11 mouse cellular contexts compared by ENCODE assay signal in the genomic region with DNA sequence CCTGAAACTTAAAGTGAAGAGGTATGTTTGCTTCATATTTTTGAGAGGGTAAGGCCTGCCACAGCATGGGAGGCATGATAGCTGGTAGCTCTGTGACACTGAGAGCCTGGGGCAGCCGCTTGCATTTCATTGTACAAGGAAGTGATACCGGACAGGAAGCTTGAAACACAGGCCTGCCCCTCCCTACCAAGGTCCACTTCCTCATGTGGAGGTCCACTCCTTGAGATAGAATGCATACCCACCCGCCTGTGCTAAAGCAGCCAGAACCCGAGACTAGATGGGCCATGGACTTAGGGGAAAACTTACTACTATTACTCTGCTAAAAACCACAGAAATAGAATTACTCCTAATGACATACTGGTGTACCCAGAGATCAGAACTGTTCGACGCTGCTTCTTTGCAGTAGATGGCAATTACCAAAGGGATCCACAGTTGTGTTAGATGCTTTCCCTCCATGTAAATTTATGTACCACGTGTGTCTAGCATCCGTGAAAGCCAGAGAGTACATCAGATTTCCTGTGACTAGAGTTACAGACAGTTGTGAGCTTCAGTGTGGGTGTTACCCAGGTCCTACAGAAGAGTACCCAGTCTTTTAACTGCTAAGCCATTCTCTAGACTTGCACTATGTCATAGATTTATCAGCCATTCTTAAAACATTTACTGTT.
A peak's percentile ranks its signal among the peaks of the same experiment; 100 is the strongest.
DNase-seq lines count a peak whose midpoint lies in the region; ATAC-seq lines count a peak whose summit lies in the region.
"Had no signal": no experiment of that assay in that cellular context is flagged by ENCODE, and none has a peak within 500 bp of the region (broad histone marks: within the 10 kb centered on the region; RNA-seq: fewer than 3 reads in every experiment).

No protein-coding gene starts in this region.

- peak; percentile 41 for DNase-seq in urinary bladder, postnatal 14 days (ENCODE audit: low spot score)
- no peak for DNase-seq in urinary bladder, postnatal 10 days (ENCODE audit: low spot score)
- DNase-seq in heart, postnatal 14 days = peak; percentile 18 to 31
- no peak for DNase-seq in adrenal gland, adult 18-20 months (ENCODE audit: low spot score in 2 of 2)
- no peak for DNase-seq in ovary, postnatal 14 days (ENCODE audit: low spot score)
- no peak for DNase-seq in embryonic facial prominence, embryonic 10.5 days (ENCODE audit: low spot score)
- DNase-seq: cerebellum, postnatal 14 days had no signal

- no peaks in the 10 kb centered on the region for H3K4me1 ChIP-seq in embryonic facial prominence, embryonic 10.5 days

- no peaks in the 10 kb centered on the region for H3K36me3 ChIP-seq in embryonic facial prominence, embryonic 10.5 days (replicated peaks)

- WGBS in embryonic facial prominence, embryonic 10.5 days = 85% methylated on average over 8 of the region's 8 CpGs

- intact Hi-C loops in heart, postnatal 14 days (cut with DNase I) = no loop called here

- no peaks in the 10 kb centered on the region for H3K27me3 ChIP-seq in embryonic facial prominence, embryonic 10.5 days (replicated peaks; ENCODE audit: low read depth, poor library complexity, severe bottlenecking)
- H3K27me3 ChIP-seq: megakaryocyte, embryonic 14.5 days had no signal

- H3K4me3 ChIP-seq in embryonic facial prominence, embryonic 10.5 days = no peak overlapping the region
- H3K4me3 ChIP-seq: megakaryocyte, embryonic 14.5 days had no signal

- H3K27ac ChIP-seq in embryonic facial prominence, embryonic 10.5 days (replicated peaks) = no peak overlapping the region
- H3K27ac ChIP-seq: kidney, postnatal 0 days had no signal

- H3K9me3 ChIP-seq in embryonic facial prominence, embryonic 10.5 days = no peaks in the 10 kb centered on the region
- H3K9me3 ChIP-seq: megakaryocyte, embryonic 14.5 days had no signal

- peak; percentile 92 for ATAC-seq in megakaryocyte progenitor cell, adult 5-6 weeks (replicated peaks; ENCODE audit: poor library complexity)
- ATAC-seq: forebrain, embryonic 16.5 days had no signal

Comparison
In these comparisons a context has a peak if more than half of its experiments do, and no peak if none do; other contexts are left out.
1. DNase-seq: peak in urinary bladder, postnatal 14 days (single experiment) and heart, postnatal 14 days (2 of 2); none in urinary bladder, postnatal 10 days (single experiment), adrenal gland, adult 18-20 months (0 of 2), ovary, postnatal 14 days (single experiment) and embryonic facial prominence, embryonic 10.5 days (single experiment).